Mouse (Mus musculus): ENCODE measurements around the gene Sds.

The Sds gene

DNA sequence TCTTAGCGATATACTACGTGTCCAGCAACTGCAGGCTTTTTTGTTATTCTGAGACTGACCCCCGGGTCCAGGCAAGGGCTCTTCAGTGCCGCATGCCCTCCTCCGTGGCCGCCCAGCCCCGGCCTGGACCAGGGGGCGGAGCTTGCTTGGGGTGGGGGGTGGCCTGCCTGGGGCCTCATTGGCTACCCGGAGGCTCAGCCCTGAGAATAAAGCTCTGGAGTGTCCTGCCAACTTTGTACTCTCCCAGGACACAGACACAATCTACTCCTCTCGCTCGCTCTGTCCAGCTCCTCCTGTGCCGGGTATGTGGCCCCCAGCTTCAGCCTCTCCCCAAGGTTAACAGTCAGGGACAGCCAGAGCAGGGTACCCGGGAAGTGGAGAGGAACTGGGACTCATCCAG, at the start of gene Sds:
Gene Sds (plus strand): TSS at position 231 of the 400 bp plus-strand sequence.
- DNase-seq: no peak

GRCm38 (mm10) chr5:120426572-120426971, 49.8 kb upstream of the Sds start:
- no peak for DNase-seq

GRCm38 (mm10) chr5:120427451-120427938, 48.8 kb upstream of the Sds start:
- DNase-seq: no peak

DNA sequence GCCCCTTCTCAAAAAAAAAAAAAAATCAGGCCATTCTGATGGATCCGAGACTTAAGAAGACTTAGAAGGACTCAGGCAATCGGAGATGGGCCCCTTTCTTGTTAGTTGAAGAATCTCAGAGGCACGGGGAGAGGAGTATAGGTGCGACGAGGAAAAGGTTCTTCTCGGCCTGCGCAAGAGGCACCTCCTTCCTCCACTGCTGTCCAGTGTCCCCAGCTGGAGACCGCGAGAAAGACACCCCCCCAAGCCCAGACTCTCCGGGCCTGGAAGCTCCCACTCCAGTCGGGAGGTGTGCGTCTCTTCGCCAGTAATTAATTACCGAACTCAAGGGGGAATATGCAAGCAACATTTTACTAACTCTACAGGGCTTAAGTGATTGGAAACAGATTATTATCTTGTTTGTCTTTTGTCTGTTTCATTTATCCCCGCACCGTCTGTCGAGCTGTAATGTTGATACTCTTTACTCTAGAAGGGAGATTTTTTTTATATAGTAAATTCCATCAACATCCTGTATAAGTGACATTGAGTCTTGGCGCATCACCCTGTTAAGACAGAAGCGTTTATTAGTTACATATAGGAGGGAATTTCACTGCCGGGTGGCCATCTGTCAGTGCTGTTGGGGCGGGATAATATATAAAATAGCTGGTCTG, 48.0 kb upstream of the Sds start:
- no peak for DNase-seq

- no peak for DNase-seq
These were observed 47.3 kb upstream of the Sds start for GRCm38 (mm10) chr5:120428990-120429389.

DNA sequence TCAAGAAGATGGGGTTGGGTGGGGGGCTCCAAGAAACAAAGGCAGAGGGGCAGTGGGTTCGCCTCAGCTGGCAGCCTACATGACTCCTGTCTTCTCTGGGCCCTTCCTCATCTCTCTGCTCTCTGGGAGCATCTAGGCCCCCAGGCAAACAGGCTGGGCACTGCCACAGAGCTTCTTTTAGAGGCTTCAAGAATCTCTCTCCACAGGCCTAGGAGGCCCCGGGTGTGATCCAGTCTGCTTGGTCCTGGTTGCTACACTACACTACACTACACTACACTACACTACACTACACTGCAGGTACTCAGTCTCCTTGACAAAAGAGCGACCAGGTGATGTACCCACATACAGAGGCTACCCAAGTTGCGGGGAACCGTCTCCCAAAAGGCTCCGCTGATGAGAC, 46.6 kb upstream of the Sds start:
- DNase-seq: no peak

- no peak for DNase-seq
These were observed 45.2 kb upstream of the Sds start for GRCm38 (mm10) chr5:120431001-120431583.

GRCm38 (mm10) chr5:120431649-120432485, 44.5 kb upstream of the Sds start, which contains the start of gene Lhx5:
Lhx5 (plus strand) TSS chr5:120431699.
- no peak for DNase-seq

DNA sequence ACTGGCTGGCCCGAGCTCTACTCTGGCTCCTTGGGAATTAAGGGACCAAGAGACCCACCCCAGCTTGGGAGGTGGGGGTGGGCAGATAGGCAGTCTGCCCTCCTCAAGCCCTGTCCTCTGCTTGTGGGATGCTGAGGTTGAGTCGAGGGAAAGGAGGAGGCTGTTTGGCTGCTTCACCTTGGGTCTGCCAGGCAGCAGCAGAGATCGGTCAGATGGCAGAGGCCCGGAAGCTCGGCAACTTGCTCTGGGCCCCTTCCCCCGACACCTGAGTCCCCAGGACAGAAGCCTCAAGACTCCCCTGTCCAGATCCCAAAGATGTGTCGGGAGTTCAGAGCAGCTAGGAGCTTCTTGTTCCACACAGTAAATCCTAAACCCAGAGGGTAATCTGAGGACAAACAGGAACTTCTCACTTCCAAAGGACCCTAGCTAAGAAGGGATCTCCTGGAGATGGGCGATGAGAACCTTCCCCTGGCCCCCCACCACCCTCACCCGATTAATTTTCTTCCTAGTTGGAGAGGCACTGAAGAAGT, 43.8 kb upstream of the Sds start:
- no peak for DNase-seq

GRCm38 (mm10) chr5:120433135-120433760, 43.1 kb upstream of the Sds start:
- DNase-seq: no peak

GRCm38 (mm10) chr5:120434231-120434735, 42.0 kb upstream of the Sds start:
- no peak for DNase-seq

DNA sequence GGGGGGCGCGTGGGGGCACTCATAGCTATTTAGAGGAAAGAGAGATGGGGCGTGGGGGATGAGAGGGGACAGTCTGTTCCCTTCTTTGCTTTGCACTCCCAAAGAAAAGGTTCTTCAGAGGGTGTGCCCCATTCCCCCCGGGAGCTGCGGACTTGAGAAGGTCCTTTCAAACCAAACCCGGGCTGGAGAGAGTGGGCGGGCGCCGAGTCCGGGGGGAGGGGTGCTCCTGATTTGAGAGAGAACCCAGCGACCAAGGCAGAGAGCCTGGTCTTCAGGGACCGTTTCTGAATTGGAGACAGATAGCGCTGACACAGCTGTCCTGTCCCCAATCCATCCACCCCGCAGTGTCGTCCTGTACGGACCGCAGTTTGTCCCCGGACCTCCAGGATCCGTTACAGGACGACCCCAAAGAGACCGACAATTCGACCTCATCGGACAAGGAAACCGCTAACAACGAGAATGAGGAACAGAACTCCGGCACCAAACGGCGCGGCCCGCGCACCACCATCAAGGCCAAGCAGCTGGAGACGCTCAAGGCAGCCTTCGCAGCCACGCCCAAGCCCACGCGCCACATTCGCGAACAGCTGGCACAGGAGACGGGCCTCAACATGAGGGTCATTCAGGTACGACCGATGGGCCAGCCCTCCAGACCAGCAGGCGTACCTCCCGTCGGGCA, 41.2 kb upstream of the Sds start:
- DNase-seq: no peak

- no peak for DNase-seq
These were observed 40.4 kb upstream of the Sds start for GRCm38 (mm10) chr5:120435731-120436501.

DNA sequence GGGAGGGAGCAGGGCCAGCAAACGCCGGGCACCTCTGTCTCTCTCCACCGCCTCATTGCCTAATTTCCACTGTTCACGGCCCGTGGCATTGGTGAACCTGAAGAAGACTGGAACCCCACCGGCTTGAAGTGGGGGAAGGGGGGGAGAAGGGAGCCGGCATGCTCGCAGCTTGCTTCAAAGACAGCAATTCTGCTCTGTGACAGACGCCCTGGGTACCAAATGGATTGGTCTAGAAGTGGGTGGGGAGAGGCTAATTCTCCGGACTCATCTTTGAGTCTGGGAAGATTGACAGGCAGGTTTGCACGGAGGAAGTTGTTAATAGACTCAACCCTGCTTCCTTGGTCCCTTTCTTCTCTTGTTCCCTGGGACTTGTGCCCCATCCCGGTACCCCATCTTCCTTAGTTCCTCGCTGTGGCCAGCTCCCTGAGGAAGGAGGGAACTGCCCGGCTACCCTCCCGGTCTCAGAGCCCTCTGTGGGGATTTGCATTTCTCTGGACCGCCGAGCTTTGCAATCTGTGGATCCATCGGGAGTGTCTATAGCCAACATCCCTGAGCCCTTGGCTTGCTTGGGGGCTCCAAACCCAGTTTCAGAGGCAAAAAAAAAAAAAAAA, 39.3 kb upstream of the Sds start:
- no peak for DNase-seq

- no peak for DNase-seq
These were observed 38.8 kb upstream of the Sds start for GRCm38 (mm10) chr5:120437539-120437938.

GRCm38 (mm10) chr5:120437986-120438385, 38.3 kb upstream of the Sds start:
- no peak for DNase-seq

- DNase-seq: no peak
These were observed 37.9 kb upstream of the Sds start for GRCm38 (mm10) chr5:120438469-120438868.

DNA sequence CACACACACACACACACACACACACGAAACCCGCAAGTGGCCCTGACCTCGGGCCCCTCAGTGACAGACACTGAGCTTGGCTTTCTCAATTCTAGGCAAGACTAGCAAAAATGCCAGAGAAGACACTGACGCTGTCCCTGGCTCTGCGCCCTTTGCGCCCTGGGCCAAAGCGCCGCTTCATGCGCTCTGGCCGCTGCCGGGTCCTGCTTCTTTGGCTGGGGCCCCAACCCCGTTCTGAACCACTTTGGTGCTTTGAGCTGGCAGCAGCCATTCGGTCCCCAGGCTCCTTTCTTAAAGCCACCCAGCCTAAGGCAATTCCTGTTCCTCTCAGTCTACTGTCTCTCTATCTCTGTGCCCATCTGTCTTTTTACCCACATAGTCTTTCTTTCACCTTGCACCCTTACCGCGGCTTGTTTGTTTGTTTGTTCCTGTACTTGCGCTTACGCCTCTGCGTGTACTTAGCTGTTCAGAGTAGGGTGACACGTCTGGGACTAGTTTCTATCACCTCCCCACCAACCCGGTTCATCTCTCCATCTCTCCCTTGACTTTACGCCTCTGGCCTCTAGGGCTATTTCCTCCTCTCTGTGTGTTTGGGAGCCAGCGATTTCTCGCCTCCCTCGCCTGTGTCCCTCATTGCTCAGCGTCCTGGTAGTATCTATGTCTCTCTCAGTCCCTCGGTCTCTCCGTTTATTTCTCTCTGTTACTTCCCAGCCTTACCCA, 37.2 kb upstream of the Sds start:
- no peak for DNase-seq

GRCm38 (mm10) chr5:120439887-120440670, 36.2 kb upstream of the Sds start:
- DNase-seq: no peak
